Mouse (Mus musculus) granulocyte monocyte progenitor cell, adult 5-6 weeks (primary cell): ENCODE results near the gene Srpr. TPM values are rescaled to one million over a fixed set of nuclear protein-coding genes. Genes with fewer than 3 reads are reported as not detected.

ENCODE experiments used
- total RNA-seq, 2 experiments: library from RNA; stranded (forward) in 1 of 2; stranded (reverse) in 1 of 2; fragments of 200-712, 200-1000 nt in 1 of 2; fragments of >200 nt in 1 of 2; fragmentation: Nextera tagmentation in 1 of 2; gene quantifications; 2 replicates each; pipeline ENCODE4 v1.2.3; 2014 to 2017

Gene Srpr
- total RNA-seq, 2 experiments from 2014 or later: 75.6 to 86.8 TPM

Other genes with a start within 250 kb of the Srpr start
- gene St3gal4, start 80.9 kb upstream of the Srpr start, total RNA-seq (2014; fragmentation: Nextera tagmentation): 39.2 and 44.6 TPM in 2 replicates
- gene St3gal4, start 80.9 kb upstream of the Srpr start, total RNA-seq (2017): 35.6 and 41.8 TPM in 2 replicates
- gene Dcps, start 24.1 kb upstream of the Srpr start, total RNA-seq (2014; fragmentation: Nextera tagmentation): 68.1 and 71.8 TPM in 2 replicates
- 61.8 and 66.6 TPM in 2 replicates for gene Dcps, start 24.1 kb upstream of the Srpr start, total RNA-seq (2017)
- gene Tirap, start 116 bp downstream of the Srpr start, total RNA-seq (2014; fragmentation: Nextera tagmentation): 10.4 and 12.5 TPM in 2 replicates
- gene Tirap, start 116 bp downstream of the Srpr start, total RNA-seq (2017): 9.7 and 10.2 TPM in 2 replicates
- 33.0 and 46.3 TPM in 2 replicates for gene Foxred1, start 10.9 kb downstream of the Srpr start, total RNA-seq (2014; fragmentation: Nextera tagmentation)
- 34.3 and 38.1 TPM in 2 replicates for gene Foxred1, start 10.9 kb downstream of the Srpr start, total RNA-seq (2017)
- 24.8 and 30.9 TPM in 2 replicates for gene Fam118b, start 67.6 kb downstream of the Srpr start, total RNA-seq (2014; fragmentation: Nextera tagmentation)
- gene Fam118b, start 67.6 kb downstream of the Srpr start, total RNA-seq (2017): 10.6 and 14.3 TPM in 2 replicates
- gene Rpusd4, start 67.7 kb downstream of the Srpr start, total RNA-seq (2014; fragmentation: Nextera tagmentation): 16.1 and 20.4 TPM in 2 replicates
- 15.0 and 17.8 TPM in 2 replicates for gene Rpusd4, start 67.7 kb downstream of the Srpr start, total RNA-seq (2017)
- 0.09 and 1.0 TPM in 2 replicates for gene Cdon, start 221.0 kb downstream of the Srpr start, total RNA-seq (2014; fragmentation: Nextera tagmentation)
- 0.46 and 1.2 TPM in 2 replicates for gene Cdon, start 221.0 kb downstream of the Srpr start, total RNA-seq (2017)